Mouse (Mus musculus) olfactory bulb, adult 2 months (tissue): Measurements from ENCODE around the gene Cyb5r1. TPM values are rescaled to one million over a fixed set of nuclear protein-coding genes. Genes with fewer than 3 reads are reported as not detected.

Experiments
- H3K27ac ChIP-seq: fragments of 200-500 bp; 2 replicates; pipeline ENCODE4 v1.5.1; 2012; ENCODE audit warnings: low read depth, low read length; ENCODE audit not compliant: insufficient read depth
- H3K4me1 ChIP-seq: fragments of 200-500 bp; 2 replicates; pipeline ENCODE4 v1.6.1; 2012; ENCODE audit warnings: low read length; ENCODE audit not compliant: control insufficient read depth, insufficient read depth
- H3K4me3 ChIP-seq: fragments of 200-500 bp; 2 replicates; pipeline ENCODE4 v1.5.1; 2012; ENCODE audit warnings: mild to moderate bottlenecking, low read depth, low read length, moderate library complexity; ENCODE audit not compliant: insufficient read depth
- CTCF ChIP-seq: fragments of 200-500 bp; IDR thresholded peaks from 2 replicates; pipeline ENCODE4 v1.5.1; 2012; ENCODE audit warnings: low read depth, mild to moderate bottlenecking, low read length, moderate library complexity; ENCODE audit not compliant: insufficient read depth
- POLR2A ChIP-seq: fragments of 200-500 bp; IDR thresholded peaks from 2 replicates; pipeline ENCODE4 v1.6.1; 2012; ENCODE audit warnings: mild to moderate bottlenecking, low read depth, low read length, moderate library complexity; ENCODE audit not compliant: insufficient read depth
- WGBS: fragments of 180-500 bp; shearing (Covaris S2); methylation state at CpG from one replicate; pipeline ENCODE4 v1.1.7; 2018; 5-methylcytosine and 5-hydroxymethylcytosine counted together
- polyA plus RNA-seq: library from polyadenylated mRNA; stranded (reverse); fragments of >200 nt; gene quantifications from 2 replicates; pipeline ENCODE4 v1.2.4, GENCODE M21; 2012; ENCODE audit warnings: low replicate concordance; ENCODE audit not compliant: missing spikeins, insufficient read depth, insufficient read length

The Cyb5r1 gene
- polyA plus RNA-seq, 1 experiment = not detected

GRCm38 (mm10) chr1:134411706-134412629 lies 6.6 kb downstream of the Cyb5r1 start:
- H3K4me1 ChIP-seq = peaks cover under 1% of the 10 kb centered on the region; the same call in 1 of the 2 replicates
- no peak for TF ChIP-seq POLR2A
- no peak for TF ChIP-seq CTCF
- 95% methylated on average over 9 of the region's 9 CpGs for WGBS
- H3K27ac ChIP-seq = no peak overlapping the region
- H3K4me3 ChIP-seq = no peak overlapping the region

- Histone ChIP-seq H3K4me1 (peaks cover 4% of the 10 kb centered on the region), H3K27ac (no peak overlapping the region), H3K4me3 (no peak overlapping the region)
- TF ChIP-seq POLR2A (no peak), CTCF (no peak)
- 61% methylated on average over 2 of the region's 2 CpGs for WGBS
Measured at GRCm38 (mm10) chr1:134414038-134414437, 8.7 kb downstream of the Cyb5r1 start.

- no peak for TF ChIP-seq POLR2A
- Histone ChIP-seq H3K4me1 (peaks cover 4% of the 10 kb centered on the region), H3K27ac (peak overlapping the region; percentile 50), H3K4me3 (peak overlapping the region; percentile 89)
- 10% methylated on average over 11 of the region's 11 CpGs for WGBS
Measured at GRCm38 (mm10) chr1:134414501-134415167, 9.3 kb downstream of the Cyb5r1 start.

GRCm38 (mm10) chr1:134415168-134415831 lies 9.9 kb downstream of the Cyb5r1 start, which contains the start of gene Adipor1:
TSS of gene Adipor1 (plus strand) at chr1:134415378.
- peak within 1 kb of the TSS; percentile 89 for H3K4me3 ChIP-seq
- TF ChIP-seq POLR2A (peak; percentile 51), CTCF (no peak)
- H3K4me1 ChIP-seq = peaks cover 4% of the 10 kb centered on the region
- WGBS = under 1% methylated on average over 77 of the region's 77 CpGs
- H3K27ac ChIP-seq = peak within 1 kb of the TSS; percentile 50

- Histone ChIP-seq H3K27ac (no peak overlapping the region), H3K4me3 (no peak overlapping the region), H3K4me1 (peaks cover 4% of the 10 kb centered on the region)
- TF ChIP-seq POLR2A (no peak), CTCF (no peak)
- WGBS = 35% methylated on average over 2 of the region's 2 CpGs
Measured at GRCm38 (mm10) chr1:134418414-134418975, 13.1 kb downstream of the Cyb5r1 start.

GRCm38 (mm10) chr1:134419176-134419575 lies 13.8 kb downstream of the Cyb5r1 start:
- Histone ChIP-seq H3K27ac (no peak overlapping the region), H3K4me1 (peaks cover 4% of the 10 kb centered on the region), H3K4me3 (no peak overlapping the region)
- TF ChIP-seq CTCF (no peak), POLR2A (no peak)
- 43% methylated on average over 1 of the region's 1 CpGs for WGBS

- TF ChIP-seq POLR2A (no peak), CTCF (no peak)
- H3K4me3 ChIP-seq = no peak overlapping the region
- 18% methylated on average over 5 of the region's 5 CpGs for WGBS
- peaks cover 4% of the 10 kb centered on the region for H3K4me1 ChIP-seq
- no peak overlapping the region for H3K27ac ChIP-seq
Measured at GRCm38 (mm10) chr1:134419751-134420458, 14.5 kb downstream of the Cyb5r1 start.

- Histone ChIP-seq H3K4me1 (no peaks in the 10 kb centered on the region), H3K27ac (no peak overlapping the region), H3K4me3 (no peak overlapping the region)
- WGBS = 79% methylated on average over 10 of the region's 10 CpGs
- TF ChIP-seq CTCF (no peak), POLR2A (no peak)
Measured at GRCm38 (mm10) chr1:134423911-134424310, 18.6 kb downstream of the Cyb5r1 start.
